In genomic region chr2:10369676-10370075, GRCm38 (mm10) we compare ENCODE assay signal across 16 mouse cellular contexts.
"Had no signal": no experiment of that assay in that cellular context is flagged by ENCODE, and none has a peak within 500 bp of the region (broad histone marks: within the 10 kb centered on the region; RNA-seq: fewer than 3 reads in every experiment).

No protein-coding gene starts in this region.

- H3K36me3 ChIP-seq: limb, embryonic 12.5 days; limb, embryonic 15.5 days; lung, embryonic 15.5 days; midbrain, embryonic 10.5 days; neural tube, embryonic 13.5 days had no signal

- H3K4me2 ChIP-seq: limb, embryonic 12.5 days; limb, embryonic 15.5 days; lung, embryonic 15.5 days; neural tube, embryonic 13.5 days had no signal

- ATAC-seq: intestine, postnatal 0 days had no signal

- H3K27ac ChIP-seq: limb, embryonic 12.5 days; limb, embryonic 15.5 days; liver, embryonic 14.5 days; lung, embryonic 15.5 days; midbrain, embryonic 10.5 days; neural tube, embryonic 13.5 days had no signal

- H3K9me3 ChIP-seq: limb, embryonic 12.5 days; limb, embryonic 15.5 days; lung, embryonic 15.5 days; midbrain, embryonic 10.5 days; neural tube, embryonic 13.5 days had no signal

- H3K9ac ChIP-seq: limb, embryonic 12.5 days; limb, embryonic 15.5 days; liver, embryonic 14.5 days; lung, embryonic 15.5 days; neural tube, embryonic 13.5 days had no signal

- H3K4me3 ChIP-seq: limb, embryonic 12.5 days; limb, embryonic 15.5 days; lung, embryonic 15.5 days; midbrain, embryonic 10.5 days; neural tube, embryonic 13.5 days had no signal

- DNase-seq: kidney, adult 2 months; kidney, postnatal 10 days; left cerebral cortex, postnatal 4 days; lung, adult 18-20 months; lung, postnatal 10 days; lung, postnatal 36 days; midbrain, embryonic 14.5 days; thymus, adult 18-20 months; thymus, postnatal 36 days had no signal
